Mouse (Mus musculus): ENCODE measurements around the gene Fan1. TPM values are rescaled to one million over a fixed set of nuclear protein-coding genes. Genes with fewer than 3 reads are reported as not detected.

Fan1 gene
- polyA plus RNA-seq, 1 experiment from 2014 or later: 9.0 TPM

GRCm38 (mm10) chr7:64326892-64327291 is 47.0 kb downstream of the Fan1 start:
- H3K9me3 ChIP-seq: no peaks in the 10 kb centered on the region
- 33% methylated on average over 1 of the region's 1 CpGs for WGBS
- ATAC-seq: peak; percentile 86

GRCm38 (mm10) chr7:64321658-64322057 is 52.2 kb downstream of the Fan1 start:
- no peaks in the 10 kb centered on the region for H3K27me3 ChIP-seq
- no peak overlapping the region for H3K27ac ChIP-seq
- H3K4me2 ChIP-seq (replicated peaks): no peak overlapping the region
- H3K9ac ChIP-seq (replicated peaks): no peak overlapping the region
- WGBS: 69% methylated on average over 4 of the region's 4 CpGs
- no peaks in the 10 kb centered on the region for H3K9me3 ChIP-seq
- H3K36me3 ChIP-seq: peaks cover 60% of the 10 kb centered on the region
- no peak for ATAC-seq
- no peaks in the 10 kb centered on the region for H3K4me1 ChIP-seq (replicated peaks)
- no peak overlapping the region for H3K4me3 ChIP-seq (replicated peaks)

More at GRCm38 (mm10) chr7:64326892-64327291, 47.0 kb downstream of the Fan1 start:
- H3K27ac ChIP-seq: no peak overlapping the region
- H3K4me1 ChIP-seq (replicated peaks): no peaks in the 10 kb centered on the region
- H3K36me3 ChIP-seq: peaks cover 38% of the 10 kb centered on the region
- H3K4me2 ChIP-seq (replicated peaks): no peak overlapping the region
- H3K27me3 ChIP-seq: no peaks in the 10 kb centered on the region
- no peak overlapping the region for H3K9ac ChIP-seq (replicated peaks)
- H3K4me3 ChIP-seq (replicated peaks): no peak overlapping the region

GRCm38 (mm10) chr7:64321125-64321524 is 52.8 kb downstream of the Fan1 start:
- 85% methylated on average over 5 of the region's 5 CpGs for WGBS
- Histone ChIP-seq H3K9me3 (no peaks in the 10 kb centered on the region), H3K4me1 (replicated peaks) (no peaks in the 10 kb centered on the region), H3K27ac (no peak overlapping the region), H3K4me3 (replicated peaks) (no peak overlapping the region), H3K27me3 (no peaks in the 10 kb centered on the region), H3K9ac (replicated peaks) (no peak overlapping the region), H3K36me3 (peaks cover 64% of the 10 kb centered on the region), H3K4me2 (replicated peaks) (no peak overlapping the region)
- ATAC-seq: no peak

- Histone ChIP-seq H3K9ac (replicated peaks) (no peak overlapping the region), H3K4me2 (replicated peaks) (no peak overlapping the region), H3K9me3 (no peaks in the 10 kb centered on the region), H3K36me3 (peaks cover 41% of the 10 kb centered on the region), H3K4me1 (replicated peaks) (no peaks in the 10 kb centered on the region), H3K27ac (no peak overlapping the region), H3K27me3 (no peaks in the 10 kb centered on the region), H3K4me3 (replicated peaks) (no peak overlapping the region)
- no peak for ATAC-seq
- 95% methylated on average over 7 of the region's 7 CpGs for WGBS
These were observed 61.1 kb downstream of the Fan1 start for GRCm38 (mm10) chr7:64312811-64313210.

- Histone ChIP-seq H3K27me3 (no peaks in the 10 kb centered on the region), H3K9ac (replicated peaks) (no peak overlapping the region), H3K4me3 (replicated peaks) (no peak overlapping the region), H3K4me2 (replicated peaks) (no peak overlapping the region), H3K9me3 (no peaks in the 10 kb centered on the region), H3K27ac (no peak overlapping the region), H3K4me1 (replicated peaks) (no peaks in the 10 kb centered on the region), H3K36me3 (peaks cover 32% of the 10 kb centered on the region)
- no peak for ATAC-seq
- WGBS: 82% methylated on average over 2 of the region's 2 CpGs
These were observed 63.1 kb downstream of the Fan1 start for GRCm38 (mm10) chr7:64310756-64311155.

- WGBS: 93% methylated on average over 7 of the region's 7 CpGs
- Histone ChIP-seq H3K9me3 (no peaks in the 10 kb centered on the region), H3K9ac (replicated peaks) (no peak overlapping the region)
These were observed 63.7 kb downstream of the Fan1 start for GRCm38 (mm10) chr7:64310241-64310640.

More at GRCm38 (mm10) chr7:64310241-64310640, 63.7 kb downstream of the Fan1 start:
- no peak overlapping the region for H3K4me3 ChIP-seq (replicated peaks)
- H3K4me1 ChIP-seq (replicated peaks): no peaks in the 10 kb centered on the region
- H3K27me3 ChIP-seq: no peaks in the 10 kb centered on the region
- H3K27ac ChIP-seq: no peak overlapping the region
- H3K36me3 ChIP-seq: peaks cover 30% of the 10 kb centered on the region
- no peak for ATAC-seq
- H3K4me2 ChIP-seq (replicated peaks): no peak overlapping the region

Other genes starting within 250 kb of the Fan1 start
- gene Trpm1, start 220.3 kb downstream of the Fan1 start, polyA plus RNA-seq (2015; fragmentation: Nextera tagmentation; extraction: Ambion mirVana): 0.47 and 0.49 TPM in 2 replicates
- 9.9 and 10.9 TPM in 2 replicates for gene Mtmr10, start 86.4 kb downstream of the Fan1 start, polyA plus RNA-seq (2015; fragmentation: Nextera tagmentation; extraction: Ambion mirVana)
- 31.1 and 34.3 TPM in 2 replicates for gene Mphosph10, start 18.2 kb upstream of the Fan1 start, polyA plus RNA-seq (2015; fragmentation: Nextera tagmentation; extraction: Ambion mirVana)
- 34.3 and 36.1 TPM in 2 replicates for gene Mcee, start 18.5 kb upstream of the Fan1 start, polyA plus RNA-seq (2015; fragmentation: Nextera tagmentation; extraction: Ambion mirVana)
- 157 and 161 TPM in 2 replicates for gene Apba2, start 127.6 kb upstream of the Fan1 start, polyA plus RNA-seq (2015; fragmentation: Nextera tagmentation; extraction: Ambion mirVana)